Mouse (Mus musculus) layer of hippocampus, adult 8-10 months (tissue): ENCODE measurements around the gene Hist1h2bl. TPM values are rescaled to one million over a fixed set of nuclear protein-coding genes. Genes with fewer than 3 reads are reported as not detected.

Experiments used
- microRNA-seq, 2 experiments: library from miRNA; unstranded; fragments of <30 nt; microRNA quantifications; one replicate each; pipeline ENCODE4 v1.2.0; 2022
- total RNA-seq, 4 experiments: library from RNA; stranded (reverse); gene quantifications; 2 replicates each; pipeline ENCODE4 v1.2.4; 2022

Gene Hist1h2bl
- total RNA-seq, 4 experiments from 2014 or later: 10.8 to 28.3 (median 22.4) TPM

Small RNA genes within 50 kb of the gene (microRNA-seq; reads per million reads assigned to microRNA genes)
- gene Gm44357: 0 reads per million in 2 experiments
- 0 reads per million in 2 experiments for gene Gm44367
- gene Gm44454: 0 reads per million in 2 experiments

Other genes with a start within 250 kb of the Hist1h2bl start
- gene Nkapl, start 247.6 kb downstream of the Hist1h2bl start, total RNA-seq: 1 to 10 TPM; 1.3 to 1.6 (median 1.4) TPM
- 1 to 10 TPM; 6.0 to 6.7 (median 6.3) TPM for gene Zkscan4, start 237.2 kb downstream of the Hist1h2bl start, total RNA-seq
- not detected for gene Gm10065, start 236.7 kb downstream of the Hist1h2bl start, total RNA-seq
- 10 to 100 TPM; 17.4 to 24.2 (median 20.9) TPM for gene AK157302, start 220.9 kb downstream of the Hist1h2bl start, total RNA-seq
- gene Gm11273, start 214.7 kb downstream of the Hist1h2bl start, total RNA-seq: 10 to 100 TPM; 47.7 to 68.8 (median 61.4) TPM
- 10 to 100 TPM; 17.9 to 21.9 (median 19.8) TPM for gene Zkscan8, start 185.0 kb downstream of the Hist1h2bl start, total RNA-seq
- gene Olfr1366, start 173.3 kb downstream of the Hist1h2bl start, total RNA-seq: not detected
- not detected for gene Olfr1535, start 156.2 kb downstream of the Hist1h2bl start, total RNA-seq
- gene Olfr1364, start 134.4 kb downstream of the Hist1h2bl start, total RNA-seq: not detected
- gene Olfr1362, start 102.1 kb downstream of the Hist1h2bl start, total RNA-seq: not detected
- not detected for gene Olfr11, start 73.6 kb downstream of the Hist1h2bl start, total RNA-seq
- not detected for gene Olfr1361, start 52.8 kb downstream of the Hist1h2bl start, total RNA-seq
- gene Olfr1360, start 38.7 kb downstream of the Hist1h2bl start, total RNA-seq: not detected
- gene Olfr1359, start 18.0 kb downstream of the Hist1h2bl start, total RNA-seq: not detected
- 10 to 100 TPM in 2 of 4 experiments, 1 to 10 TPM in 2; 8.1 to 36.7 (median 16.0) TPM for gene Hist1h2ai, start 279 bp upstream of the Hist1h2bl start, total RNA-seq
- 10 to 100 TPM; 30.3 to 49.1 (median 42.8) TPM for gene Hist1h3h, start 1.5 kb upstream of the Hist1h2bl start, total RNA-seq
- gene Hist1h2bm, start 5.9 kb upstream of the Hist1h2bl start, total RNA-seq: 1 to 10 TPM; 2.8 to 4.8 (median 3.2) TPM
- gene Hist1h4j, start 18.9 kb upstream of the Hist1h2bl start, total RNA-seq: 10 to 100 TPM; 11.6 to 17.1 (median 13.7) TPM
- 100 to 1,000 TPM; 228 to 277 (median 247) TPM for gene Hist1h4k, start 34.4 kb upstream of the Hist1h2bl start, total RNA-seq
- 10 to 100 TPM in 2 of 4 experiments, 1 to 10 TPM in 2; 8.7 to 11.4 (median 9.8) TPM for gene Hist1h2ak, start 37.7 kb upstream of the Hist1h2bl start, total RNA-seq
- gene Hist1h2bn, start 38.0 kb upstream of the Hist1h2bl start, total RNA-seq: 1 to 10 TPM in 3 of 4 experiments, not detected in 1; 6.6 to 9.1 (median 8.4) TPM
- 1 to 10 TPM; 3.8 to 6.5 (median 5.9) TPM for gene Hist1h1b, start 64.5 kb upstream of the Hist1h2bl start, total RNA-seq
- gene Hist1h3i, start 67.2 kb upstream of the Hist1h2bl start, total RNA-seq: 10 to 100 TPM; 32.9 to 72.6 (median 47.3) TPM
- gene Hist1h2an, start 71.1 kb upstream of the Hist1h2bl start, total RNA-seq: 1 to 10 TPM in 1 of 4 experiments, not detected in 3; 3.2 TPM
- 10 to 100 TPM in 1 of 4 experiments, 1 to 10 TPM in 3; 3.1 to 11.6 (median 5.9) TPM for gene Hist1h2bp, start 71.3 kb upstream of the Hist1h2bl start, total RNA-seq
- 10 to 100 TPM; 26.8 to 44.1 (median 30.6) TPM for gene Hist1h2bq, start 94.1 kb upstream of the Hist1h2bl start, total RNA-seq
- gene Hist1h2ao, start 94.3 kb upstream of the Hist1h2bl start, total RNA-seq: 10 to 100 TPM in 3 of 4 experiments, 1 to 10 TPM in 1; 5.0 to 27.3 (median 17.8) TPM
- gene Hist1h4m, start 95.6 kb upstream of the Hist1h2bl start, total RNA-seq: 100 to 1,000 TPM; 180 to 291 (median 231) TPM
- gene Hist1h4n, start 116.1 kb upstream of the Hist1h2bl start, total RNA-seq: 10 to 100 TPM in 3 of 4 experiments, not detected in 1; 11.4 to 41.9 (median 29.6) TPM
- gene Hist1h2ap, start 117.4 kb upstream of the Hist1h2bl start, total RNA-seq: 10 to 100 TPM in 2 of 4 experiments, not detected in 2; 10.6 to 18.9 TPM
- gene Hist1h2br, start 117.6 kb upstream of the Hist1h2bl start, total RNA-seq: 10 to 100 TPM; 26.6 to 44.1 (median 30.3) TPM
- 1 to 10 TPM; 1.9 to 4.5 (median 2.9) TPM for gene Zfp184, start 229.0 kb upstream of the Hist1h2bl start, total RNA-seq